Mouse (Mus musculus) brown adipose tissue, adult 24 weeks (tissue): Measurements from ENCODE around the gene Atf7. TPM values are rescaled to one million over a fixed set of nuclear protein-coding genes. Genes with fewer than 3 reads are reported as not detected.
A peak's percentile ranks its signal among the peaks of the same experiment; 100 is the strongest.

Experiments
- H3K27ac ChIP-seq: fragments of 200-500 bp; replicated peaks from 2 replicates; pipeline ENCODE4 v1.5.1; 2012; ENCODE audit warnings: low read depth, mild to moderate bottlenecking, low read length
- H3K4me1 ChIP-seq: fragments of 200-500 bp; 2 replicates; pipeline ENCODE4 v1.6.1; 2012; ENCODE audit warnings: low read length, mixed read lengths; ENCODE audit not compliant: control insufficient read depth, insufficient read depth, insufficient read length
- H3K4me3 ChIP-seq: fragments of 200-500 bp; 2 replicates; pipeline ENCODE4 v1.5.1; 2012; ENCODE audit warnings: low read depth, mild to moderate bottlenecking, low read length, moderate library complexity; ENCODE audit not compliant: insufficient read depth
- polyA plus RNA-seq: library from polyadenylated mRNA; stranded (reverse); fragments of >200 nt; gene quantifications from 2 replicates; pipeline ENCODE4 v1.2.4, GENCODE M21; 2012; ENCODE audit not compliant: missing spikeins, insufficient read depth, insufficient read length

Atf7 gene
- polyA plus RNA-seq, 1 experiment, result 40.1 TPM

- Histone ChIP-seq H3K4me1 (peaks cover 4% of the 10 kb centered on the region; the same call in 1 of the 2 replicates), H3K4me3 (peak within 1 kb of the TSS; percentile 81), H3K27ac (peak within 1 kb of the TSS; percentile 98)
Observed at GRCm38 (mm10) chr15:102517976-102518858, 107.0 kb downstream of the Atf7 start, which contains the start of gene Tarbp2. Gene Tarbp2 (plus strand): TSS chr15:102518192.

GRCm38 (mm10) chr15:102517631-102517975 is 107.7 kb downstream of the Atf7 start:
- Histone ChIP-seq H3K4me1 (peaks cover 4% of the 10 kb centered on the region; the same call in 1 of the 2 replicates), H3K4me3 (peak overlapping the region; percentile 67), H3K27ac (peak overlapping the region; percentile 90)

- H3K4me3 ChIP-seq, result peak within 1 kb of the TSS; percentile 67
- peak within 1 kb of the TSS; percentile 90 for H3K27ac ChIP-seq
- H3K4me1 ChIP-seq, result peaks cover 4% of the 10 kb centered on the region; the same call in 1 of the 2 replicates
Observed at GRCm38 (mm10) chr15:102516728-102517404, 108.4 kb downstream of the Atf7 start, which contains the start of gene Map3k12. Gene Map3k12 (minus strand): TSS chr15:102517064.

- Histone ChIP-seq H3K4me1 (peaks cover 4% of the 10 kb centered on the region; the same call in 1 of the 2 replicates), H3K4me3 (peak overlapping the region; percentile 67), H3K27ac (no peak overlapping the region)
Observed at GRCm38 (mm10) chr15:102516293-102516692, 109.0 kb downstream of the Atf7 start.

GRCm38 (mm10) chr15:102515791-102516190 is 109.5 kb downstream of the Atf7 start:
- Histone ChIP-seq H3K4me3 (peak overlapping the region; percentile 67), H3K27ac (no peak overlapping the region), H3K4me1 (peaks cover 4% of the 10 kb centered on the region; the same call in 1 of the 2 replicates)

- Histone ChIP-seq H3K27ac (no peak overlapping the region), H3K4me3 (no peak overlapping the region), H3K4me1 (peaks cover 4% of the 10 kb centered on the region; the same call in 1 of the 2 replicates)
Observed at GRCm38 (mm10) chr15:102515261-102515660, 110.0 kb downstream of the Atf7 start.

GRCm38 (mm10) chr15:102513004-102513403 is 112.3 kb downstream of the Atf7 start:
- H3K4me1 ChIP-seq, result peaks cover 4% of the 10 kb centered on the region; the same call in 1 of the 2 replicates
- H3K27ac ChIP-seq, result no peak overlapping the region
- no peak overlapping the region for H3K4me3 ChIP-seq

GRCm38 (mm10) chr15:102512471-102512870 is 112.8 kb downstream of the Atf7 start:
- no peak overlapping the region for H3K4me3 ChIP-seq
- peaks cover 4% of the 10 kb centered on the region; the same call in 1 of the 2 replicates for H3K4me1 ChIP-seq
- no peak overlapping the region for H3K27ac ChIP-seq

- H3K4me3 ChIP-seq, result no peak overlapping the region
- peaks cover 4% of the 10 kb centered on the region; the same call in 1 of the 2 replicates for H3K4me1 ChIP-seq
- no peak overlapping the region for H3K27ac ChIP-seq
Observed at GRCm38 (mm10) chr15:102512010-102512409, 113.3 kb downstream of the Atf7 start.

GRCm38 (mm10) chr15:102511285-102511833 is 113.9 kb downstream of the Atf7 start:
- no peak overlapping the region for H3K27ac ChIP-seq
- peak overlapping the region; percentile 68 for H3K4me3 ChIP-seq
- peaks cover 4% of the 10 kb centered on the region; the same call in 1 of the 2 replicates for H3K4me1 ChIP-seq

GRCm38 (mm10) chr15:102510590-102511284 is 114.5 kb downstream of the Atf7 start:
- Histone ChIP-seq H3K27ac (no peak overlapping the region; the same call in 1 of the 2 replicates), H3K4me3 (peak overlapping the region; percentile 68), H3K4me1 (no peaks in the 10 kb centered on the region; the same call in 1 of the 2 replicates)

GRCm38 (mm10) chr15:102510110-102510509 is 115.2 kb downstream of the Atf7 start:
- Histone ChIP-seq H3K27ac (no peak overlapping the region), H3K4me1 (no peaks in the 10 kb centered on the region; the same call in 1 of the 2 replicates)

GRCm38 (mm10) chr15:102508336-102508735 is 116.9 kb downstream of the Atf7 start:
- no peaks in the 10 kb centered on the region; the same call in 1 of the 2 replicates for H3K4me1 ChIP-seq
- no peak overlapping the region for H3K4me3 ChIP-seq
- no peak overlapping the region for H3K27ac ChIP-seq

More at GRCm38 (mm10) chr15:102510110-102510509, 115.2 kb downstream of the Atf7 start:
- peak overlapping the region; percentile 68 for H3K4me3 ChIP-seq

GRCm38 (mm10) chr15:102507561-102507960 is 117.7 kb downstream of the Atf7 start:
- Histone ChIP-seq H3K4me1 (no peaks in the 10 kb centered on the region; the same call in 1 of the 2 replicates), H3K4me3 (no peak overlapping the region), H3K27ac (no peak overlapping the region)
